In genomic region chr19:46182241-46182640, GRCm38 (mm10) we compare ENCODE assay signal across 34 mouse cellular contexts. TPM values are rescaled to one million over a fixed set of nuclear protein-coding genes. Genes with fewer than 3 reads are reported as not detected.
DNase-seq lines count a peak whose midpoint lies in the region; ATAC-seq and TF ChIP-seq lines count a peak whose summit lies in the region.
"Had no signal": no experiment of that assay in that cellular context is flagged by ENCODE, and none has a peak within 500 bp of the region (broad histone marks: within the 10 kb centered on the region; RNA-seq: fewer than 3 reads in every experiment).

No protein-coding gene starts in this region.

- H3K27me3 ChIP-seq in kidney, embryonic 15.5 days: no peaks in the 10 kb centered on the region
- no peaks in the 10 kb centered on the region for H3K27me3 ChIP-seq in kidney, postnatal 0 days (ENCODE audit: insufficient read depth, low read length)
- H3K27me3 ChIP-seq in limb, embryonic 10.5 days (ENCODE audit: low read depth, poor library complexity, severe bottlenecking): no peaks in the 10 kb centered on the region
- H3K27me3 ChIP-seq: embryonic facial prominence, embryonic 13.5 days; forebrain, embryonic 15.5 days; heart, embryonic 12.5 days; hindbrain, embryonic 13.5 days; liver, embryonic 15.5 days; lung, embryonic 15.5 days; midbrain, embryonic 15.5 days had no signal

- peaks cover 7% of the 10 kb centered on the region; the same call in 1 of the 2 replicates for H3K4me1 ChIP-seq in kidney, embryonic 15.5 days
- no peaks in the 10 kb centered on the region for H3K4me1 ChIP-seq in kidney, postnatal 0 days (replicated peaks; ENCODE audit: insufficient read depth, low read length)
- H3K4me1 ChIP-seq in limb, embryonic 10.5 days: no peaks in the 10 kb centered on the region
- H3K4me1 ChIP-seq: embryonic facial prominence, embryonic 13.5 days; liver, embryonic 15.5 days; lung, embryonic 15.5 days; midbrain, embryonic 15.5 days had no signal

- no peak overlapping the region for H3K27ac ChIP-seq in kidney, embryonic 15.5 days
- H3K27ac ChIP-seq in kidney, postnatal 0 days: no peak overlapping the region
- no peak overlapping the region for H3K27ac ChIP-seq in limb, embryonic 10.5 days
- H3K27ac ChIP-seq: embryonic facial prominence, embryonic 13.5 days; forebrain, embryonic 10.5 days; forebrain, embryonic 15.5 days; heart, adult 2 months; hindbrain, embryonic 13.5 days; liver, embryonic 15.5 days; lung, embryonic 15.5 days; midbrain, embryonic 10.5 days; midbrain, embryonic 15.5 days had no signal

- no peaks in the 10 kb centered on the region for H3K9me3 ChIP-seq in kidney, embryonic 15.5 days (replicated peaks)
- no peaks in the 10 kb centered on the region for H3K9me3 ChIP-seq in kidney, postnatal 0 days (replicated peaks; ENCODE audit: low read length)
- H3K9me3 ChIP-seq in limb, embryonic 10.5 days (replicated peaks): no peaks in the 10 kb centered on the region
- H3K9me3 ChIP-seq: embryonic facial prominence, embryonic 13.5 days; forebrain, embryonic 10.5 days; forebrain, embryonic 15.5 days; G1E; heart, embryonic 12.5 days; hindbrain, embryonic 13.5 days; liver, embryonic 15.5 days; lung, embryonic 15.5 days; midbrain, embryonic 10.5 days; midbrain, embryonic 15.5 days had no signal

- 92% methylated on average over 3 of the region's 3 CpGs for WGBS in kidney, embryonic 15.5 days
- 94% methylated on average over 3 of the region's 3 CpGs for WGBS in kidney, postnatal 0 days
- WGBS in limb, embryonic 10.5 days: 95% methylated on average over 3 of the region's 3 CpGs

- H3K4me3 ChIP-seq in kidney, embryonic 15.5 days (replicated peaks): no peak overlapping the region
- H3K4me3 ChIP-seq in kidney, postnatal 0 days (replicated peaks; ENCODE audit: low read depth, low read length): no peak overlapping the region
- H3K4me3 ChIP-seq in limb, embryonic 10.5 days: no peak overlapping the region
- H3K4me3 ChIP-seq: embryonic facial prominence, embryonic 13.5 days; forebrain, embryonic 10.5 days; forebrain, embryonic 15.5 days; heart, adult 2 months; heart, embryonic 12.5 days; hindbrain, embryonic 13.5 days; liver, embryonic 15.5 days; lung, embryonic 15.5 days; midbrain, embryonic 10.5 days; midbrain, embryonic 15.5 days had no signal

- H3K4me2 ChIP-seq in kidney, embryonic 15.5 days: no peak overlapping the region
- no peak overlapping the region for H3K4me2 ChIP-seq in kidney, postnatal 0 days (ENCODE audit: low read length)
- H3K4me2 ChIP-seq: embryonic facial prominence, embryonic 13.5 days; forebrain, embryonic 15.5 days; heart, embryonic 12.5 days; hindbrain, embryonic 13.5 days; liver, embryonic 15.5 days; lung, embryonic 15.5 days; midbrain, embryonic 15.5 days had no signal

- TF ChIP-seq CTCF in kidney, postnatal 0 days (IDR thresholded peaks at IDR 0.05; ENCODE audit: low read depth): no peak

- DNase-seq in adrenal gland, adult 2 months: peak; percentile 8
- no peak for DNase-seq in adrenal gland, postnatal 4 days (ENCODE audit: low spot score in 2 of 2)
- peak; percentile 37 for DNase-seq in kidney, adult 18-20 months
- DNase-seq in kidney, postnatal 0 days (ENCODE audit: low spot score): peak; percentile 4
- peak; percentile 4 for DNase-seq in yolk sac, embryonic 10.5 days (ENCODE audit: low spot score)
- DNase-seq in limb, embryonic 10.5 days (ENCODE audit: low spot score): no peak
- DNase-seq: cerebellum, adult 11-12 months; cerebellum, adult 9-11 months; embryo, embryonic 11 days; heart, adult 2 months; heart, postnatal 4 days; layer of hippocampus, postnatal 36 days; liver; spleen, adult 18-20 months; thymus, postnatal 14 days had no signal

- H3K9ac ChIP-seq in kidney, embryonic 15.5 days: no peak overlapping the region
- no peak overlapping the region for H3K9ac ChIP-seq in kidney, postnatal 0 days (ENCODE audit: low read depth, low read length)
- H3K9ac ChIP-seq: embryonic facial prominence, embryonic 13.5 days; forebrain, embryonic 15.5 days; heart, embryonic 12.5 days; hindbrain, embryonic 13.5 days; liver, embryonic 15.5 days; lung, embryonic 15.5 days; midbrain, embryonic 15.5 days had no signal

- peaks cover 8% of the 10 kb centered on the region; the same call in 1 of the 2 replicates for H3K36me3 ChIP-seq in kidney, embryonic 15.5 days
- no peaks in the 10 kb centered on the region for H3K36me3 ChIP-seq in kidney, postnatal 0 days (ENCODE audit: insufficient read depth, low read length)
- no peaks in the 10 kb centered on the region for H3K36me3 ChIP-seq in limb, embryonic 10.5 days
- H3K36me3 ChIP-seq: forebrain, embryonic 15.5 days; midbrain, embryonic 15.5 days had no signal

- no peak for ATAC-seq in kidney, embryonic 15.5 days (replicated peaks; ENCODE audit: low FRiP score)
- no peak for ATAC-seq in kidney, postnatal 0 days (replicated peaks; ENCODE audit: low FRiP score, low read depth)
- ATAC-seq: forebrain, embryonic 15.5 days; midbrain, embryonic 15.5 days had no signal

RNA-seq across cellular contexts. Expression of gene Gbf1, which starts 29.9 kb away (rescaled TPM):
- total RNA-seq in adrenal gland, adult 2 months (2021): 10 to 100 TPM; 68.8 to 72.5 TPM
- polyA plus RNA-seq in adrenal gland, adult 2 months (2012; rRNA removed): 158 and 177 TPM in 2 replicates
- total RNA-seq in adrenal gland, postnatal 4 days (2021): 10 to 100 TPM; 64.2 to 77.1 TPM
- 50.7 and 51.0 TPM in 2 replicates for polyA plus RNA-seq in kidney, embryonic 15.5 days (2015; fragmentation: Nextera tagmentation; extraction: Ambion mirVana)
- polyA plus RNA-seq in kidney, postnatal 0 days (2015; fragmentation: Nextera tagmentation; extraction: Ambion mirVana): 32.9 and 37.3 TPM in 2 replicates
- 39.5 and 47.8 TPM in 2 replicates for polyA plus RNA-seq in limb, embryonic 10.5 days (2016; fragmentation: Nextera tagmentation; extraction: Ambion mirVana)

RNA-seq across cellular contexts. Expression of gene Pitx3, which starts 34.1 kb away (rescaled TPM):
- not detected for total RNA-seq in adrenal gland, adult 2 months (2021)
- polyA plus RNA-seq in adrenal gland, adult 2 months (2012; rRNA removed): 0.21 TPM in 1 of 2 replicates, not detected in the other
- 1 to 10 TPM in 1 of 2 experiments, under 1 TPM in 1; 0.56 to 2.0 TPM for total RNA-seq in adrenal gland, postnatal 4 days (2021)
- polyA plus RNA-seq in kidney, embryonic 15.5 days (2015; fragmentation: Nextera tagmentation; extraction: Ambion mirVana): 0.48 and 0.85 TPM in 2 replicates
- not detected in 2 replicates for polyA plus RNA-seq in kidney, postnatal 0 days (2015; fragmentation: Nextera tagmentation; extraction: Ambion mirVana)
- 0.59 and 2.1 TPM in 2 replicates for polyA plus RNA-seq in limb, embryonic 10.5 days (2016; fragmentation: Nextera tagmentation; extraction: Ambion mirVana)
- total RNA-seq: G1E; heart, postnatal 4 days; layer of hippocampus, postnatal 36 days; left cerebral cortex, postnatal 10 days; megakaryocyte progenitor cell, adult 5-6 weeks; neutrophil, adult 5-6 weeks had no signal
- polyA plus RNA-seq: forebrain, embryonic 15.5 days; G1E; heart, postnatal 0 days; large intestine, adult 2 months had no signal

RNA-seq across cellular contexts. Expression of gene Elovl3, which starts 50.5 kb away (rescaled TPM):
- total RNA-seq in adrenal gland, adult 2 months (2021): 10 to 100 TPM; 54.7 to 59.4 TPM
- 2.6 and 4.8 TPM in 2 replicates for polyA plus RNA-seq in adrenal gland, adult 2 months (2012; rRNA removed)
- under 1 TPM; 0.31 to 0.93 TPM for total RNA-seq in adrenal gland, postnatal 4 days (2021)
- not detected in 2 replicates for polyA plus RNA-seq in kidney, embryonic 15.5 days (2015; fragmentation: Nextera tagmentation; extraction: Ambion mirVana)
- polyA plus RNA-seq in kidney, postnatal 0 days (2015; fragmentation: Nextera tagmentation; extraction: Ambion mirVana): 0.07 TPM in 1 of 2 replicates, not detected in the other
- 0.13 TPM in 1 of 2 replicates, not detected in the other for polyA plus RNA-seq in limb, embryonic 10.5 days (2016; fragmentation: Nextera tagmentation; extraction: Ambion mirVana)
- total RNA-seq: G1E; gastrocnemius, postnatal 4 days; heart, postnatal 4 days; layer of hippocampus, postnatal 36 days; left cerebral cortex, postnatal 10 days; megakaryocyte progenitor cell, adult 5-6 weeks; neutrophil, adult 5-6 weeks had no signal
- polyA plus RNA-seq: forebrain, embryonic 15.5 days; frontal cortex, adult 2 months; G1E; heart, embryonic 12.5 days; heart, postnatal 0 days; hindbrain, embryonic 13.5 days; large intestine, adult 2 months; lung, embryonic 15.5 days; midbrain, embryonic 10.5 days; urinary bladder, adult 2 months had no signal

Comparison
In these comparisons a context has a peak if more than half of its experiments do, and no peak if none do; other contexts are left out.
1. DNase-seq: peak in adrenal gland, adult 2 months (single experiment), kidney, adult 18-20 months (single experiment), kidney, postnatal 0 days (single experiment) and yolk sac, embryonic 10.5 days (single experiment); none in adrenal gland, postnatal 4 days (0 of 2) and limb, embryonic 10.5 days (single experiment).